Mouse (Mus musculus): ENCODE measurements around the gene Ehmt2.

- TF ChIP-seq TAL1 (IDR thresholded peaks at IDR 0.05; ENCODE audit: low read length): no peak
- TF ChIP-seq GATA1 (IDR thresholded peaks at IDR 0.05; ENCODE audit: low read length): no peak
Measured at GRCm38 (mm10) chr17:34881166-34881565, 17.1 kb upstream of the Ehmt2 start.

Data from erythroblast, embryonic 14.5 days (primary cell).